Mouse (Mus musculus) lung, postnatal 0 days (tissue): ENCODE data around the gene Drd4.

Experiments used
- CTCF ChIP-seq: IDR thresholded peaks from 2 replicates; pipeline ENCODE4 v1.5.1; 2016; ENCODE audit warnings: antibody characterized with exemption, mild to moderate bottlenecking
- EP300 ChIP-seq: IDR thresholded peaks from 2 replicates; pipeline ENCODE4 v1.6.1; 2016; ENCODE audit warnings: antibody characterized with exemption, mild to moderate bottlenecking, control low read depth

DNA sequence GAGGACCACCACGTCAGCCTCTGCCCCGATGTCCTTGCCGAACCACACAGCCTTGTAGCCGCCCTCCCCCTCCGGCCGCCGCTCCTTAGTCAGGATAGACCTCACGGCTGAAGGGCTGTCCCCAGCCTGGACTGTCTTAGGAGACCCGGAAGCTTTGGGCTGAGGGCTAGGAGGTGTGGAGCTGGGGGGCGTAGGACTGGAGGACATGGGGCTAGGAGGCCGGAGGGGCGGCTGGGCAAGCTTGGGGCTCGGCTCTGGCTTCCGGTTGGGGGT is 22.6 kb upstream of the Drd4 start:
- TF ChIP-seq CTCF (no peak), EP300 (no peak)
